Mouse (Mus musculus) cortical plate, adult 2 months (tissue): ENCODE results near the gene Pced1b. TPM values are rescaled to one million over a fixed set of nuclear protein-coding genes. Genes with fewer than 3 reads are reported as not detected.

Source experiments
- H3K27ac ChIP-seq: fragments of 200-500 bp; 2 replicates; pipeline ENCODE4 v1.5.1; 2012; ENCODE audit warnings: low read length, control low read depth, inconsistent platforms; ENCODE audit not compliant: insufficient read depth
- H3K4me1 ChIP-seq: fragments of 200-500 bp; 2 replicates; pipeline ENCODE4 v1.6.1; 2011; ENCODE audit warnings: low read length; ENCODE audit not compliant: control insufficient read depth, insufficient read depth
- H3K4me3 ChIP-seq: fragments of 200-500 bp; 2 replicates; pipeline ENCODE4 v1.5.1; 2011; ENCODE audit warnings: mild to moderate bottlenecking, low read length, control low read depth; ENCODE audit not compliant: insufficient read depth
- CTCF ChIP-seq: fragments of 200-500 bp; IDR thresholded peaks from 2 replicates; pipeline ENCODE4 v1.5.1; 2011; ENCODE audit warnings: mild to moderate bottlenecking, control low read depth, low read length; ENCODE audit not compliant: insufficient read depth; ENCODE audit errors: extremely low read depth
- POLR2A ChIP-seq: fragments of 200-500 bp; IDR thresholded peaks from 2 replicates; pipeline ENCODE4 v1.6.1; 2011; ENCODE audit warnings: mild to moderate bottlenecking, low read length, control low read depth; ENCODE audit not compliant: insufficient read depth; ENCODE audit errors: extremely low read depth
- polyA plus RNA-seq: library from polyadenylated mRNA; depleted of rRNA; stranded (reverse); fragments of >200 nt; gene quantifications from 2 replicates; pipeline ENCODE4 v1.2.3, GENCODE M21; 2012

Gene Pced1b
- polyA plus RNA-seq, 1 experiment, result 9.9 TPM

- Histone ChIP-seq H3K4me3 (no peak overlapping the region), H3K4me1 (peaks cover 1% of the 10 kb centered on the region), H3K27ac (no peak overlapping the region)
- no peak for TF ChIP-seq CTCF
- TF ChIP-seq POLR2A, result no peak
These were observed 8.9 kb downstream of the Pced1b start for GRCm38 (mm10) chr15:97255800-97256199.

DNA sequence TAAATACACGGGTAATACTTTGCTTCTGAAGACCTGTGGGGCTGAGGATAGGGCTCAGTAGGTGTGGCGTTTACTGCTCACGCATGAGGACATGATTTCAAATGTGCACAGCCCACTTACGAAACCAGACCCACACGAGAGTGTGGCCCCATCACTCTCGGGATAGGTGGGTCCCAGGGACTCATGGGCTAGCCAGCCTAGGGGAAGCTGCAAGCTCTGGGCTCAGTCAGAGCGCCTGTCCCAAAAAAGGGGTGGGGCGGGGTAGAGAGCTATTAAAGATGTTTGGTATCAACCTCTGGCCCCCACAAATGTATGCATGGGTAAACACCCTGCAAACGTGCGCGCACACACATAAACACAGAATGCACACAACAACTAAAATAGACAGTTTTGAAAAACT is 9.5 kb downstream of the Pced1b start:
- TF ChIP-seq CTCF, result no peak
- no peak for TF ChIP-seq POLR2A
- H3K4me3 ChIP-seq, result no peak overlapping the region
- peaks cover 1% of the 10 kb centered on the region for H3K4me1 ChIP-seq
- H3K27ac ChIP-seq, result no peak overlapping the region

GRCm38 (mm10) chr15:97257206-97257775 is 10.4 kb downstream of the Pced1b start:
- no peak overlapping the region for H3K4me3 ChIP-seq
- TF ChIP-seq CTCF, result no peak
- no peak for TF ChIP-seq POLR2A
- no peaks in the 10 kb centered on the region for H3K4me1 ChIP-seq
- no peak overlapping the region for H3K27ac ChIP-seq

DNA sequence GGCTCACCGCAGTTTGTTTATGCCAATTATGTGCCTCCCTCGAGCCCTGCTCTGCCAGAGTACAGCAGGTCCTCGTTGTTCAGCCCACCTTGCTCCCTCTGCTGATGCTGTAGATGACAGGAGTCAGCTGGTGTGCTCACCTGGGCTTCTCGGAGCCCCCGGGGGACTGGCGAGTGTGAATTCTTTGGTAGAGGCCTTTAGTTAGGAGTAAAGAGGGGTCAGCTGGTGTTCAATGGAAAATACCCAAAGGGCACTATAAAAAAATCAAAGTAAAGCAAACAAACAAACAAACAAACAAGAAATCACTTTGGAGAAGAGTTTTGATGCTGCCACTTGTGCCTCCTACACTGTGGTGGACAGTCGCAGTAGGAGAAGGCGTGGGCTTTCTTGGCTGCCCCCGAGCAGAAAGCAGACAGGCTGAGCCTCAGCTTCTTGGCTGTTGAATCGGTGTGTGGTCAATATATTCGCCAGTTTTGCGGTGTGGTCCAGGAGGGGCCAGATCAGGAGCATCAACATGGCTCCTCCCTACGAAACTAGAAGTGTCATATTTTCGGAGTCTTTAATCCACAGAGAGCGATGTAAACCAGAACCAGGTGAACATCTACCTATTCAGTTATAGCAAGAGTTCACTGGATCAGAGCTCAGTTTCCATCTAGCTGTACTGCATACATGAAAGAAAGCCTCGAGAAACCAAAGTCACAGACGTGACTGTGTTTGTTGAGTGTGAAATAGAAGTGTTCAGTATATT is 11.8 kb downstream of the Pced1b start:
- TF ChIP-seq POLR2A (no peak), CTCF (no peak)
- Histone ChIP-seq H3K27ac (no peak overlapping the region), H3K4me3 (no peak overlapping the region), H3K4me1 (no peaks in the 10 kb centered on the region)

- Histone ChIP-seq H3K4me3 (no peak overlapping the region), H3K27ac (no peak overlapping the region), H3K4me1 (no peaks in the 10 kb centered on the region)
- TF ChIP-seq POLR2A (no peak), CTCF (no peak)
These were observed 12.4 kb downstream of the Pced1b start for GRCm38 (mm10) chr15:97259300-97259699.

- Histone ChIP-seq H3K27ac (no peak overlapping the region), H3K4me1 (no peaks in the 10 kb centered on the region), H3K4me3 (no peak overlapping the region)
- TF ChIP-seq POLR2A (no peak), CTCF (no peak)
These were observed 13.2 kb downstream of the Pced1b start for GRCm38 (mm10) chr15:97259968-97260597.

DNA sequence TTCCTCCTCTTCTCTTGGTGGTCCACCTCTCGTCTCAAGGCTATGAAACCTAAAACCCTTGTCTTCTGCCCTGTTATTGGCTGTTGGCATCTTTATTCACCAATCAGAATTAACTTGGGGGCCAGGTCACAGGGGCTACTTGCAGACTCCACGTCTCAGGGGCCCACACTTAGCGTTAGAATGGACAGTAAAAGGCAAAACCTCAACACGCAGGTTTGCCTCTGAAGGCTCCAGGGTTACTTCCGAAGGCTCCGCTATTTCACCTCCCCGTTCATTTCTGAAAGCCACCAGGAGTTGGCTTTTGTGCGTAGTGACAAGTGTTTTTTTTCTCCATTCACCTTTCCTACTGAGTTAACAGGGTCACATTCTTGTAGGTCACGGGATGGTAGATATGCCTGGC is 15.3 kb downstream of the Pced1b start:
- Histone ChIP-seq H3K4me1 (no peaks in the 10 kb centered on the region), H3K27ac (no peak overlapping the region), H3K4me3 (no peak overlapping the region)
- no peak for TF ChIP-seq POLR2A
- TF ChIP-seq CTCF, result no peak

DNA sequence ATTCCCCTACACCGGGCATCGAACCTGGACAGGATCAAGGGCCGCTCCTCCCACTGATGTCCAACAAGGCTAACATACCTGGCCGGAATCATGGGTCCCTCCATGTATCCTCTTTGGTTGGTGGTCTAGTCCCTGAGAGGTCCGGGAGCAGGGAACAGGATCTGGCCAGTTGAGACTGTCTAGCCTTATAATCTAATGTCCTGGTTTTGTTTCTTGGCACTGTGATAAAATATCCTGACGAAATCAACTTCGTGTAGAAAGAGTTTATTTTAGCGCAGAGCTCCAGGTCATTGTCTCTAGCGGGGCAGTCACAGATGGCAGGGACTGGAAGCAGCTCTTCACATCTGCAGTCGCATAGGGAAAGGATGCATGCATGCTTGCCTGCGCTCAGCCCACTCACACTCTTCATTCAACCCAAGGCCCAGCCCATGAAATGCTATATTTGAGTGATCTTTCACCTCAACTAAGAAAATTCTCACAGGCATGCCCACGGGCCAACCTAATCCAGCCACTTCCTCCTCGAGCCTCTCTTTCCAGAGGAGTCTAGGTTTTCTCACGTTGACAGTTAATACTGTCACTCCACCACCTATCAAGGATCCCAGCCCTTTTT is 19.4 kb downstream of the Pced1b start:
- Histone ChIP-seq H3K27ac (no peak overlapping the region), H3K4me3 (no peak overlapping the region), H3K4me1 (no peaks in the 10 kb centered on the region)
- TF ChIP-seq POLR2A, result no peak
- TF ChIP-seq CTCF, result no peak

- Histone ChIP-seq H3K4me1 (no peaks in the 10 kb centered on the region), H3K4me3 (no peak overlapping the region), H3K27ac (no peak overlapping the region)
- TF ChIP-seq CTCF (no peak), POLR2A (no peak)
These were observed 20.3 kb downstream of the Pced1b start for GRCm38 (mm10) chr15:97267094-97267695.
